Mouse (Mus musculus): ENCODE data around the gene Nr4a1.

DNA sequence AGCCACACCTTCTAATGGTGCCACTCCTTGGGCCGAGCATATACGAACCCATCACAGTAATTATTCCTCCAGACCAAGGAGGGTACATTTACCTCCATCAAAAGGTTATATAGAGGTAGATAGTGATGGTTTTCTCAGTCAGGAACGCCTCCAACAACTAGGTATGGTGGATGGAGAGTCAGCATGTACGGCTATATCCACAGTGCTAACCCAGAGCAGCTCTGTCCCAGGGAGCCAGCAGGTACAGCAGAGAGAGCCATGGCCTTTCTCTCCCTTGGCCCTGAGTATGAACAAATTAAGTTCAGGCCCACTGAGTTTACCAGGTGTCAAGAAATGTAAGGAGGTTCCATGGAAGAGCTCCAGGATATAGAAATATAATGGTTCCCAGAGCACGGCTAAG lies 2.1 kb upstream of the Nr4a1 start:
- TF ChIP-seq CTCF (IDR thresholded peaks at IDR 0.05; ENCODE audit: low read depth, low read length), result no peak
- TF ChIP-seq TAL1 (conservative IDR thresholded peaks at IDR 0.05; ENCODE audit: low read depth, low read length), result no peak
- no peak for TF ChIP-seq GATA1 (IDR thresholded peaks at IDR 0.05; ENCODE audit: borderline replicate concordance, low read length)
- TF ChIP-seq POLR2AphosphoS5 (IDR thresholded peaks at IDR 0.05; ENCODE audit: insufficient replicate concordance, low read depth, low read length), result no peak
- TF ChIP-seq GATA2 (IDR thresholded peaks at IDR 0.05; ENCODE audit: borderline replicate concordance, low read depth, low read length), result no peak
